Mouse (Mus musculus) central nervous system, embryonic 14 days (tissue): ENCODE data around the gene Snx6. TPM values are rescaled to one million over a fixed set of nuclear protein-coding genes. Genes with fewer than 3 reads are reported as not detected.

Source experiments
- polyA plus RNA-seq: library from polyadenylated mRNA; depleted of rRNA; stranded (reverse); fragments of >200 nt; gene quantifications from 2 replicates; pipeline ENCODE4 v1.2.3, GENCODE M21; 2012; rRNA removed

Snx6 gene
- 96.8 and 98.9 TPM in 2 replicates for polyA plus RNA-seq

GRCm38 (mm10) chr12:54795153-54795998 is at the start of gene Snx6:
Gene Snx6 (minus strand): TSS chr12:54795703.

Other genes with a start within 250 kb of the Snx6 start
- 94.1 and 94.4 TPM in 2 replicates for gene Sptssa, start 139.1 kb downstream of the Snx6 start, polyA plus RNA-seq
- 25.6 and 27.7 TPM in 2 replicates for gene Eapp, start 99.8 kb downstream of the Snx6 start, polyA plus RNA-seq
- gene Cfl2, start 67.2 kb upstream of the Snx6 start, polyA plus RNA-seq: 90.0 and 105 TPM in 2 replicates
- not detected in 2 replicates for gene Gm20403, start 190.8 kb upstream of the Snx6 start, polyA plus RNA-seq
- 10.0 and 13.3 TPM in 2 replicates for gene Baz1a, start 218.6 kb upstream of the Snx6 start, polyA plus RNA-seq